Mouse (Mus musculus) CH12.LX (cell line): Measurements from ENCODE around the gene Mrpl38. TPM values are rescaled to one million over a fixed set of nuclear protein-coding genes. Genes with fewer than 3 reads are reported as not detected.

Source experiments
- DNase-seq: peaks from one replicate; pipeline ENCODE4 v3.0.0-alpha.2; 2013; ENCODE audit errors: extremely low read depth
- H3K27ac ChIP-seq: 2 replicates; pipeline ENCODE4 v1.5.1; 2012; ENCODE audit warnings: low read depth, mild to moderate bottlenecking, control low read depth, moderate library complexity; ENCODE audit not compliant: insufficient read depth
- H3K27me3 ChIP-seq: replicated peaks from 2 replicates; pipeline ENCODE3; 2012; ENCODE audit warnings: inconsistent platforms
- H3K36me3 ChIP-seq, 2 experiments: replicated peaks in 1 of 2; 2 replicates each; pipeline versions ENCODE3 to v1.6.1; 2012; ENCODE audit warnings: inconsistent platforms in 1 of 2, low read length in 1 of 2, mild to moderate bottlenecking in 1 of 2, mixed read lengths in 1 of 2, moderate library complexity in 1 of 2; ENCODE audit not compliant: control insufficient read depth in 1 of 2, insufficient read depth in 1 of 2
- H3K4me1 ChIP-seq, 2 experiments: 2 replicates each; pipeline ENCODE4 v1.6.1; 2012; ENCODE audit warnings: inconsistent platforms in 1 of 2, moderate library complexity in 1 of 2; ENCODE audit not compliant: insufficient read depth in 2 of 2, control insufficient read depth in 1 of 2
- H3K4me2 ChIP-seq: 2 replicates; pipeline ENCODE4 v1.6.1; 2012; ENCODE audit warnings: low read depth, mild to moderate bottlenecking, control low read depth; ENCODE audit not compliant: poor library complexity, insufficient read depth, severe bottlenecking
- H3K4me3 ChIP-seq, 3 experiments: fragments of 150-350 bp in 1 of 3; sonication (generic) in 1 of 3; replicated peaks in 1 of 3; 2 replicates each; pipeline versions ENCODE3 to v1.5.1; 2011 to 2012; ENCODE audit warnings: low read depth in 2 of 3, low read length in 2 of 3, mild to moderate bottlenecking in 2 of 3, moderate library complexity in 2 of 3, control low read depth in 1 of 3, improper control_type of control experiment in 1 of 3, inconsistent platforms in 1 of 3, mixed read lengths in 1 of 3; ENCODE audit not compliant: poor library complexity in 1 of 3
- H3K79me2 ChIP-seq: replicated peaks from 2 replicates; pipeline ENCODE4 v1.6.1; 2012; ENCODE audit warnings: mild to moderate bottlenecking, moderate library complexity; ENCODE audit not compliant: control insufficient read depth, poor library complexity, insufficient read depth, severe bottlenecking; ENCODE audit errors: extremely low read depth
- H3K9ac ChIP-seq: 2 replicates; pipeline ENCODE4 v1.6.1; 2012; ENCODE audit warnings: low read depth, mild to moderate bottlenecking, control low read depth, moderate library complexity; ENCODE audit not compliant: insufficient read depth
- H3K9me3 ChIP-seq: replicated peaks from 2 replicates; pipeline ENCODE3; 2012; ENCODE audit warnings: low read length, inconsistent platforms, mixed read lengths
- BHLHE40 ChIP-seq: IDR thresholded peaks from 2 replicates; pipeline ENCODE4 v1.6.1; 2011; ENCODE audit warnings: mild to moderate bottlenecking, low read depth, low read length, improper control_type of control experiment
- CHD2 ChIP-seq: IDR thresholded peaks from 2 replicates; pipeline ENCODE4 v1.6.1; 2011; ENCODE audit warnings: low read length, improper control_type of control experiment
- CTCF ChIP-seq, 2 experiments: IDR thresholded peaks in 1 of 2; conservative IDR thresholded peaks in 1 of 2; 2 replicates each; pipeline ENCODE4 v1.5.1; 2011 to 2012; ENCODE audit warnings: low read depth in 2 of 2, low read length in 2 of 2, improper control_type of control experiment in 1 of 2, inconsistent platforms in 1 of 2, mild to moderate bottlenecking in 1 of 2, moderate library complexity in 1 of 2
- E2F4 ChIP-seq: IDR thresholded peaks from 2 replicates; pipeline ENCODE4 v1.6.1; 2011; ENCODE audit warnings: low read depth, low read length, improper control_type of control experiment; ENCODE audit not compliant: insufficient replicate concordance
- ELF1 ChIP-seq: IDR thresholded peaks from 2 replicates; pipeline ENCODE4 v1.6.1; 2014; ENCODE audit warnings: low read depth, mild to moderate bottlenecking, inconsistent platforms, low read length, improper control_type of control experiment
- EP300 ChIP-seq: IDR thresholded peaks from 2 replicates; pipeline ENCODE4 v1.6.1; 2011; ENCODE audit warnings: low read length, improper control_type of control experiment
- HCFC1 ChIP-seq: IDR thresholded peaks from 2 replicates; pipeline ENCODE4 v1.6.1; 2012; ENCODE audit warnings: low read depth, mild to moderate bottlenecking, inconsistent platforms, low read length, improper control_type of control experiment
- IRF4 ChIP-seq: IDR thresholded peaks from 2 replicates; pipeline ENCODE4 v1.6.1; 2014; ENCODE audit warnings: low read depth, mild to moderate bottlenecking, inconsistent platforms, low read length, improper control_type of control experiment
- JUN ChIP-seq: IDR thresholded peaks from 2 replicates; pipeline ENCODE4 v1.6.1; 2011; ENCODE audit warnings: low read depth, mild to moderate bottlenecking, low read length, improper control_type of control experiment, moderate library complexity; ENCODE audit not compliant: insufficient read depth
- MAX ChIP-seq: IDR thresholded peaks from 2 replicates; pipeline ENCODE4 v1.6.1; 2011; ENCODE audit warnings: low read length, improper control_type of control experiment
- MAZ ChIP-seq: IDR thresholded peaks from 2 replicates; pipeline ENCODE4 v1.6.1; 2012; ENCODE audit warnings: low read depth, mild to moderate bottlenecking, inconsistent platforms, low read length, improper control_type of control experiment, moderate library complexity
- MEF2A ChIP-seq: IDR thresholded peaks from 2 replicates; pipeline ENCODE4 v1.6.1; 2014; ENCODE audit warnings: low read depth, mild to moderate bottlenecking, inconsistent platforms, low read length, improper control_type of control experiment, borderline replicate concordance
- MYC ChIP-seq: IDR thresholded peaks from 2 replicates; pipeline ENCODE4 v1.6.1; 2011; ENCODE audit warnings: low read depth, mild to moderate bottlenecking, improper control_type of control experiment, low read length
- NELFE ChIP-seq: IDR thresholded peaks from 2 replicates; pipeline ENCODE4 v1.6.1; 2011; ENCODE audit warnings: low read depth, low read length, improper control_type of control experiment
- PAX5 ChIP-seq: IDR thresholded peaks from 2 replicates; pipeline ENCODE4 v1.6.1; 2012; ENCODE audit warnings: low read length, inconsistent platforms, mixed read lengths
- POLR2A ChIP-seq: IDR thresholded peaks from 2 replicates; pipeline ENCODE4 v1.6.1; 2011; ENCODE audit warnings: low read depth, mild to moderate bottlenecking, improper control_type of control experiment, low read length
- POLR2AphosphoS2 ChIP-seq: IDR thresholded peaks from 2 replicates; pipeline ENCODE4 v1.6.1; 2011; ENCODE audit warnings: low read depth, low read length, improper control_type of control experiment
- RAD21 ChIP-seq: IDR thresholded peaks from 2 replicates; pipeline ENCODE4 v1.6.1; 2011; ENCODE audit warnings: low read depth, mild to moderate bottlenecking, low read length, improper control_type of control experiment, moderate library complexity
- SMC3 ChIP-seq: IDR thresholded peaks from 2 replicates; pipeline ENCODE4 v1.6.1; 2011; ENCODE audit warnings: low read depth, low read length, improper control_type of control experiment
- TCF12 ChIP-seq: IDR thresholded peaks from 2 replicates; pipeline ENCODE4 v1.6.1; 2014; ENCODE audit warnings: low read depth, mild to moderate bottlenecking, inconsistent platforms, low read length, improper control_type of control experiment
- UBTF ChIP-seq: IDR thresholded peaks from 2 replicates; pipeline ENCODE4 v1.6.1; 2012; ENCODE audit warnings: low read depth, mild to moderate bottlenecking, inconsistent platforms, low read length, improper control_type of control experiment, moderate library complexity
- ZC3H11A ChIP-seq: IDR thresholded peaks from 2 replicates; pipeline ENCODE4 v1.6.1; 2012; ENCODE audit warnings: low read depth, mild to moderate bottlenecking, inconsistent platforms, low read length, improper control_type of control experiment
- ZMIZ1 ChIP-seq: IDR thresholded peaks from 2 replicates; pipeline ENCODE4 v1.6.1; 2012; ENCODE audit warnings: low read depth, mild to moderate bottlenecking, inconsistent platforms, low read length, improper control_type of control experiment
- ZNF384 ChIP-seq: IDR thresholded peaks from 2 replicates; pipeline ENCODE4 v1.6.1; 2012; ENCODE audit warnings: low read depth, low read length, improper control_type of control experiment, inconsistent platforms
- dilution Hi-C: fragments of 300-500 bp; cut with MboI; formaldehyde crosslinking; loops from 2 replicates; pipeline ENCODE4 v1.14.3; 2020; ENCODE audit warnings: low sequenced_read_pairs; ENCODE audit not compliant: extremely low pct_unique_long_range_greater_than_20kb, extremely low pct_ligation_motif_present
- in situ Hi-C: fragments of 300-500 bp; cut with MboI; formaldehyde crosslinking; loops from 3 replicates; pipeline ENCODE4 v1.14.3; 2019; ENCODE audit warnings: low sequenced_read_pairs, low pct_ligation_motif_present, low pct_unique_long_range_greater_than_20kb, mixed read lengths
- polyA plus RNA-seq: library from polyadenylated mRNA; unstranded; fragments of >175 nt; gene quantifications from 2 replicates; pipeline ENCODE4 v1.2.1, GENCODE M21; 2012; ENCODE audit warnings: low read depth; ENCODE audit not compliant: insufficient read length
- total RNA-seq, 2 experiments: library from RNA; depleted of rRNA; stranded (reverse); fragments of 300-350 nt in 1 of 2; fragments of >200 nt in 1 of 2; gene quantifications; 2 replicates each; pipeline ENCODE4 v1.2.3; 2012 to 2014

The Mrpl38 gene
- total and polyA plus RNA-seq, 3 experiments = 109 to 188 (median 157) TPM

DNA sequence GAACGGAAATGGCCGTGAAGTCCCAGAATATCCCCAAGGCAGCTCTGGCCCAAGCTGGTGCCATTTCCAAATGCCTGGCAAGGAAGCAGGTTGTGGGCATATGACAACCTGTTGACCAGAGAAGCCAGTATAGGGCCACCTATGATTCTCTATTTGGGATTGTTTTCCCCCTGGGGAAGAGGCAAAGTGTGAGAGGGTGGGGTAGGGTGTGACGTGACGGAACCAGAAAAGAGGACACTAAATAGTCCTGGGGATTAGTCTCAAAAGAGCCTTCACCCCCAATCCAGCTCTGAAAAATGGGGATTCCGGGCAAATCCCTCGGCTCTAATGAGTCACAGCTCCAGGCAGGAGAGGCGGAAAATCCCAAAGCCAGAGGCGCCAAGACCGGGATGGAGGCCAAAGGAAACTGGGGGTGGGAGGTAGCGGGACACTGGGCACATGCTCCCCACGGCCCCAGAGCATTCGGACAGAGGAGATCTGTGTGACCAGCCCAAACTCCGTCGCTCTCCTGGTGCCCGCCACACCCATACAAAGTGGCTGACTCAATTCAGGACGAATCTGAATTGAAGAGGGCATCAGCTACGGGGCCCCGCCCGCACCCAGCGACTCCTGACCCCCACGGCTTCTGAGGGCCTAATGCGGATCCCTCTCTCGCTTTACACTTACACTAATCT lies 30.1 kb downstream of the Mrpl38 start:
- H3K36me3 ChIP-seq = no peaks in the 10 kb centered on the region
- H3K79me2 ChIP-seq = no peaks in the 10 kb centered on the region
- H3K9ac ChIP-seq = no peak overlapping the region
- no peak for DNase-seq
- no peak overlapping the region for H3K4me3 ChIP-seq
- in situ Hi-C loops (no loop called here), dilution Hi-C loops (no loop called here)
- H3K9me3 ChIP-seq = peaks cover 12% of the 10 kb centered on the region
- H3K27me3 ChIP-seq = no peaks in the 10 kb centered on the region
- TF ChIP-seq HCFC1 (no peak), JUN (no peak), SMC3 (no peak), NELFE (no peak), POLR2AphosphoS2 (no peak), MAX (no peak), IRF4 (no peak), EP300 (no peak), ELF1 (no peak), TCF12 (no peak), MYC (no peak), UBTF (no peak)
- H3K4me2 ChIP-seq = no peak overlapping the region
- H3K27ac ChIP-seq = no peak overlapping the region
- H3K4me1 ChIP-seq = peaks cover 18 to 24% of the 10 kb centered on the region in 2 experiments

DNA sequence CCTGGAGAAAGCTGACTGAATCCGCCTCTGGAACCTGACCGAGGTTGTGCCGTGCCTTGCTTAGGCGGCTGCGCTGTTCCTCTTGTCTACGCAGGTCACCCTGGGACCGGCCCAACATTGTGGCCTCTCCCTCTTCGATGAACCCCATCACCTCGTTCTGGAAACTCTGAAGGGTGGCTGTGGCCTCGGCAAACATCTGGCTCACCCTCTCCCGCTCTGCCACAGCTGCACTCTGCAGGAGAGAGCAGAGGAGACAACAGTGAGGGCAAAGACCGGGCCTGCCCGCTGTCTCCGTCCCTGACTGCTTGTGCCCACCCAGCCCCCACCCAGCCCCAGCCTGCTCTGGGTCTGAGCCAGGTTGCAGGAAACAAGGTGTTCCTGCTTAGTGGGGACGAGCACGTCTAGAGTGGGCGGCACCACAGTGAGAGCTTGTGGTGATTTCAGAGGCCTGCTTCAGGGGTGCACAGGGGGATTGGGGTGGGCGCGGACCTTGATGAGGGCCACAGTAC lies 30.8 kb downstream of the Mrpl38 start:
- Histone ChIP-seq H3K27ac (no peak overlapping the region), H3K9me3 (peaks cover 12% of the 10 kb centered on the region), H3K4me1 (peaks cover 18 to 27% of the 10 kb centered on the region in 2 experiments), H3K27me3 (no peaks in the 10 kb centered on the region), H3K4me3 (no peak overlapping the region), H3K9ac (no peak overlapping the region), H3K36me3 (no peaks in the 10 kb centered on the region), H3K79me2 (no peaks in the 10 kb centered on the region), H3K4me2 (no peak overlapping the region)
- dilution Hi-C loops = no loop called here
- DNase-seq = no peak
- TF ChIP-seq ZC3H11A (no peak), MEF2A (no peak), EP300 (no peak), POLR2A (no peak), PAX5 (no peak), BHLHE40 (no peak), CHD2 (no peak), POLR2AphosphoS2 (no peak), TCF12 (no peak), JUN (no peak), ZNF384 (no peak), CTCF (conservative IDR thresholded peaks at IDR 0.05 in 1 of 2, IDR thresholded peaks at IDR 0.05 in 1 of 2; ENCODE audit: low read depth in 2 of 2, low read length in 2 of 2) (no peak), SMC3 (no peak), RAD21 (no peak), ELF1 (no peak), MAZ (no peak), ZMIZ1 (no peak), E2F4 (no peak)
- in situ Hi-C loops = no loop called here
